Mouse (Mus musculus) liver, postnatal 0 days (tissue): ENCODE data around the gene Adprhl2. TPM values are rescaled to one million over a fixed set of nuclear protein-coding genes. Genes with fewer than 3 reads are reported as not detected.

Source experiments
- ATAC-seq: fragments of 200-750 bp; cut with Nextera tagmentation; 2 replicates; pipeline ENCODE4 v1.8.0; 2017; ENCODE audit warnings: mild to moderate bottlenecking, moderate library complexity
- DNase-seq: peaks from one replicate; pipeline ENCODE4 v3.0.0-alpha.2; 2016
- H3K27ac ChIP-seq: fragments of 300-500 bp; sonication (generic); 2 replicates; pipeline ENCODE4 v1.5.1; 2014; ENCODE audit warnings: antibody characterized with exemption, moderate library complexity, mild to moderate bottlenecking, low read depth
- H3K27me3 ChIP-seq: fragments of 300-500 bp; sonication (generic); 2 replicates; pipeline ENCODE4 v1.6.1; 2014; ENCODE audit warnings: low read length, control low read depth, mixed read lengths; ENCODE audit not compliant: insufficient read depth
- H3K36me3 ChIP-seq: fragments of 300-500 bp; sonication (generic); replicated peaks from 2 replicates; pipeline ENCODE4 v1.6.1; 2014; ENCODE audit warnings: mild to moderate bottlenecking, control low read depth, low read length, moderate library complexity, mixed read lengths; ENCODE audit not compliant: insufficient read depth
- H3K4me1 ChIP-seq: fragments of 300-500 bp; sonication (generic); 2 replicates; pipeline ENCODE4 v1.6.1; 2014; ENCODE audit warnings: antibody characterized with exemption, mild to moderate bottlenecking, control low read depth; ENCODE audit not compliant: insufficient read depth
- H3K4me2 ChIP-seq: fragments of 300-500 bp; sonication (generic); 2 replicates; pipeline ENCODE4 v1.6.1; 2014; ENCODE audit warnings: low read depth, mild to moderate bottlenecking, low read length, moderate library complexity, mixed read lengths
- H3K4me3 ChIP-seq: fragments of 300-500 bp; sonication (generic); 2 replicates; pipeline ENCODE4 v1.5.1; 2014; ENCODE audit warnings: low read depth, low read length
- H3K9ac ChIP-seq: fragments of 300-500 bp; sonication (generic); replicated peaks from 2 replicates; pipeline ENCODE4 v1.6.1; 2014; ENCODE audit warnings: mild to moderate bottlenecking, moderate library complexity
- H3K9me3 ChIP-seq: fragments of 300-500 bp; sonication (generic); 2 replicates; pipeline ENCODE4 v1.6.1; 2016; ENCODE audit warnings: mild to moderate bottlenecking, control low read depth, low read length, mixed read lengths
- CTCF ChIP-seq: sonication (generic); IDR thresholded peaks from 2 replicates; pipeline ENCODE4 v1.5.1; 2016; ENCODE audit warnings: antibody characterized with exemption, low read depth
- EP300 ChIP-seq: IDR thresholded peaks from 2 replicates; pipeline ENCODE4 v1.6.1; 2016; ENCODE audit warnings: antibody characterized with exemption, low read depth, mild to moderate bottlenecking
- WGBS: fragments of 180-500 bp; shearing (Covaris S2); extraction: QIAGEN DNeasy Blood & Tissue Kit; methylation state at CpG from one replicate; pipeline ENCODE4 v1.1.7; 2014; ENCODE audit not compliant: insufficient replicate concordance; 5-methylcytosine and 5-hydroxymethylcytosine counted together
- polyA plus RNA-seq: library from polyadenylated mRNA; unstranded; fragments of >200 nt; fragmentation: Nextera tagmentation; extraction: Ambion mirVana; gene quantifications from 2 replicates; pipeline ENCODE4 v1.2.1, GENCODE M21; 2015

Gene Adprhl2
- polyA plus RNA-seq, 1 experiment from 2014 or later = 31.9 TPM

GRCm38 (mm10) chr4:126281706-126282105 is 39.8 kb downstream of the Adprhl2 start:
- Histone ChIP-seq H3K4me3 (no peak overlapping the region), H3K4me1 (peaks cover 5% of the 10 kb centered on the region), H3K9me3 (no peaks in the 10 kb centered on the region), H3K36me3 (no peaks in the 10 kb centered on the region), H3K9ac (no peak overlapping the region), H3K4me2 (no peak overlapping the region), H3K27me3 (peaks cover 30% of the 10 kb centered on the region), H3K27ac (no peak overlapping the region)
- no peak for TF ChIP-seq CTCF
- no peak for TF ChIP-seq EP300
- WGBS = 65% methylated on average over 9 of the region's 9 CpGs
- no peak for DNase-seq
- no peak for ATAC-seq

GRCm38 (mm10) chr4:126278961-126279360 is 42.5 kb downstream of the Adprhl2 start:
- Histone ChIP-seq H3K9me3 (no peaks in the 10 kb centered on the region), H3K4me2 (no peak overlapping the region), H3K9ac (no peak overlapping the region), H3K4me1 (no peaks in the 10 kb centered on the region), H3K4me3 (no peak overlapping the region), H3K27me3 (peaks cover 7% of the 10 kb centered on the region; the same call in 1 of the 2 replicates), H3K36me3 (peaks cover 5% of the 10 kb centered on the region), H3K27ac (no peak overlapping the region)
- TF ChIP-seq CTCF (no peak), EP300 (no peak)
- no peak for ATAC-seq
- no peak for DNase-seq
- 79% methylated on average over 9 of the region's 9 CpGs for WGBS

DNA sequence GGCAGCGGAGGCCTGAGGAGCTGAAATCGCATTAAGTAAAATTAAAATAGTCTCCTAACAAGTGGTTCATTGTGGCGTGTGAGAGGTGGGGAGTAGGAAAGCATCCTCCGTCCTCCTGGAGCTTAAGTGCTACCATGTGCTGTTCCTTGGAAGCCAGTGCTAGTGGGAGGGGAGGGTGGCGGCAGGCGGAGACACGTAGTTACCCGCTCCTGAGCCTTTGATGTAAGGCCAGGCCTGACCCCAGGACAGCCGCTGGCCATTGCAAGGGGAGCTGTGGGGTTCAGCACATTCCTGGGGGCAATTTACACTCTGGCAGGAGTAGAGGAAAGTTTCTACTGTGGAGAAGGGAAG is 43.0 kb downstream of the Adprhl2 start:
- WGBS = 67% methylated on average over 9 of the region's 9 CpGs
- no peak for DNase-seq
- peaks cover 9% of the 10 kb centered on the region for H3K36me3 ChIP-seq
- TF ChIP-seq CTCF (no peak), EP300 (no peak)
- no peak overlapping the region for H3K9ac ChIP-seq
- H3K27ac ChIP-seq = no peak overlapping the region
- no peaks in the 10 kb centered on the region for H3K4me1 ChIP-seq
- no peak for ATAC-seq
- no peak overlapping the region for H3K4me3 ChIP-seq
- no peaks in the 10 kb centered on the region for H3K9me3 ChIP-seq
- H3K27me3 ChIP-seq = 0 out of 2 replicates have a peak, but pooled peaks cover 4% of the 10 kb centered on the region
- no peak overlapping the region for H3K4me2 ChIP-seq

DNA sequence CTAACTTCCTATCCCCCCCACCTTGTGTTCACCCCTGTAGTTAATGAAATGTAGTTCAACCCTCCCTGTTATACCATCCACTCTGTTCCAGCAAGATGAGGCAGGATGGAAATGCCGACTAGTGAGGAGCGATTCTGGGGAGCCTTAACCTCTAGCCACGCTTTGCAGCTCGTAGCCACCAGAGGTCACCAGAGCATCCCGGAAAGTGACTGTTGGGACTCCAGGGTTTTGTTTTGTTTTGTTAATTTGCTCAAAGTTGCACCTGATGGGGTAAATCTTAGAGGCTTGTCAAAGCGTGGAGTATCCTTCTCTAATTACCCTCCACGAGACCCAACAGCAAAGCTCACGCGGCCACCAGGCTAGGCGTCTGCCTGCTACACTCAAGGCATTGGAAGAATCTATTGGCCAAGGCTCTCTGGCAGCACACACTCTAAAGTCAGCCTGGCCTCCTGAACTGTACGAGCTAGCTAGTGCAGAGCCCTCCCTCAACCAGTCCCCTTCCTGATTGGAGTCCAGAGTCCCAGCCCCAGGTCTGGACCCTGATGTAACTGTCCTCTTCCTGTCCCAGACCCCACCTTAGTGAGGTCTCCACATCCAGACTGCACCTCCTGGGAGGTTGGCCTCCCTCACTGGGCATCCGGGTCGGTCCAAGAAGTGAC is 43.5 kb downstream of the Adprhl2 start:
- H3K4me2 ChIP-seq = peak overlapping the region; percentile 38; the same call in 1 of the 2 replicates
- WGBS = 13% methylated on average over 13 of the region's 13 CpGs
- no peak overlapping the region for H3K9ac ChIP-seq
- H3K27me3 ChIP-seq = 0 out of 2 replicates have a peak, but pooled peaks cover under 1% of the 10 kb centered on the region
- peaks cover 9% of the 10 kb centered on the region for H3K36me3 ChIP-seq
- ATAC-seq (peak; percentile 55; the same call in 1 of the 2 replicates), DNase-seq (peak; percentile 66)
- H3K9me3 ChIP-seq = no peaks in the 10 kb centered on the region
- H3K4me3 ChIP-seq = no peak overlapping the region
- TF ChIP-seq CTCF = peak; percentile 78
- TF ChIP-seq EP300 = no peak
- H3K27ac ChIP-seq = no peak overlapping the region
- H3K4me1 ChIP-seq = no peaks in the 10 kb centered on the region

- 88% methylated on average over 13 of the region's 13 CpGs for WGBS
- Histone ChIP-seq H3K9me3 (no peaks in the 10 kb centered on the region), H3K36me3 (peaks cover 12% of the 10 kb centered on the region), H3K27ac (no peak overlapping the region), H3K4me3 (no peak overlapping the region), H3K4me2 (no peak overlapping the region), H3K4me1 (no peaks in the 10 kb centered on the region), H3K9ac (no peak overlapping the region), H3K27me3 (no peaks in the 10 kb centered on the region)
- no peak for ATAC-seq
- DNase-seq = no peak
- TF ChIP-seq CTCF = no peak
- TF ChIP-seq EP300 = no peak
Measured at GRCm38 (mm10) chr4:126275681-126276131, 45.8 kb downstream of the Adprhl2 start.

DNA sequence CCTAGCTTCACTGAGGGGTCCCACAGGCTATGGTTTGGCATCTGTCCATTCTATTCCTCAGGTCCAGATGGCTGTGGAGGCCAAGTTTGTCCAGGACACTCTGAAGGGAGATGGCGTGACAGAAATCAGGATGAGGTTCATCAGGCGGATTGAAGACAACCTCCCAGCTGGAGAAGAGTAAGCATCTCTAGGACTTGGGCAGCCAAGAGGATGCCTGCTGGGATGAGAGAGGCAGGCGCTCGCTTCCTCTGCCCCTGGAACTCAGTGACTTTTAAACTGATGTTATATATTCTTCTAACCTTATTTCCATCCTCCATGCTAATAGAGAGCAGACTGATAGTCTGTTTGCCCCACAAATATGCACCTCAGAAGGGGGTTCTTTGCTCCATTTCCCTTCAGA is 46.4 kb downstream of the Adprhl2 start:
- Histone ChIP-seq H3K36me3 (peaks cover 12% of the 10 kb centered on the region), H3K27ac (no peak overlapping the region), H3K9me3 (no peaks in the 10 kb centered on the region), H3K4me1 (no peaks in the 10 kb centered on the region), H3K4me3 (no peak overlapping the region), H3K4me2 (no peak overlapping the region), H3K27me3 (no peaks in the 10 kb centered on the region), H3K9ac (no peak overlapping the region)
- ATAC-seq (no peak), DNase-seq (no peak)
- 78% methylated on average over 4 of the region's 4 CpGs for WGBS
- TF ChIP-seq CTCF (no peak), EP300 (no peak)
